Mouse (Mus musculus) thymus, adult 2 months (tissue): Measurements from ENCODE around the gene Ces2g.

Experiments
- CTCF ChIP-seq: fragments of 200-500 bp; IDR thresholded peaks from 2 replicates; pipeline ENCODE4 v1.5.1; 2012; ENCODE audit warnings: mild to moderate bottlenecking, control low read depth, low read length, moderate library complexity, borderline replicate concordance; ENCODE audit not compliant: control insufficient read depth, poor library complexity, insufficient read depth; ENCODE audit errors: extremely low read depth
- POLR2A ChIP-seq: fragments of 200-500 bp; IDR thresholded peaks from 2 replicates; pipeline ENCODE4 v1.6.1; 2012; ENCODE audit warnings: mild to moderate bottlenecking, low read length, control low read depth, moderate library complexity; ENCODE audit not compliant: control insufficient read depth, poor library complexity, insufficient read depth; ENCODE audit errors: extremely low read depth

DNA sequence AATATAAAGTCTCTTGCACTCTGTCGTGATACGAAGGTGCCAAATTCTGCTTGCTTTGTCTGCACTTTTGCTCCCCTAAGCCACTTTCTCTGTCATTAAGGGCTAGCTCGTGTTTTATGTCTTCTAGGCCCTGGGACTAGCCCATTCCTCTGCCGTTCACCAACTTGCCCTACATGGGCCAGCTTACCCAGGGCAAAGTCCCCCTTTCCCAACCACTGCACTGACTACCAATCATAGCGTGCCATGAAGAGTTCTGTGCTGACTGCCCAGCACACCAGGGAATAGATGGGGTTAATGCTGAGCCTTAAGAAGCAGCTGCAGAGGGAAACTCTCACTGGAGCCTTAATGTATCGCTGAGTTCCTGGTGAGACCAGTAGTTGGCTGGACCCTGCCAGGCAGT lies 36.7 kb downstream of the Ces2g start:
- no peak for TF ChIP-seq POLR2A
- TF ChIP-seq CTCF, result no peak
